Mouse (Mus musculus): ENCODE measurements around the gene Smarca1.

Gene Smarca1

DNA sequence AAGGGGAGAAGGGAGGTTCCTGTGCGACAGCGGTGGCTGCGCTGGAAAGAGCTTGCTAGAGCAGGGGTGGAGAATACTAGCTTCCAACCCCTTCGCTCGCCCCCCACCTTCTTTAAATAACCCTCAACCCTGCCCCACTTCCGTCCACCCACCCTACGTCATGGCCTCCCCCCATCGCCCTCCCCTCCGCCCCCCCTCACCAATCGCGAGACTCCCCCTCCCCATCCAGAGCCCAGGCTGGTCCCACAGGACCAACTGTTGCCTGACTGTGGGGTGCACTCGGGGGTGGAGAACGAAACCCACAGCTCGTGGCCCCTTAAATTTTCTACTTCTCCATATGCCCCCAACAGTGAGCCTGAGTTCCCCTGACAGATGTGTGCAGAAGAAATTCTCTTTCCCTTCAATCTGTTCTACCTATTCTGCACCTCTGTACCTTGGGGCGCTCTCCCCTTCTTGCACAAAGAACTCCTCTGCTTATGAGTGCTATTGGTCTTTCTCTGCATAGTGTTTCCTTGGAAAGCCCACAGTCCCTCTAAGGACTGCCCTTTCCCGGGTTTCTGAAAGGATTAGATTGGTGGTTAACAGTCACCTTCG lies at the start of gene Smarca1:
Gene Smarca1, minus strand, starts transcription at position 544 of the 594 bp plus-strand sequence.
- DNase-seq (ENCODE audit: low spot score): no peak

DNA sequence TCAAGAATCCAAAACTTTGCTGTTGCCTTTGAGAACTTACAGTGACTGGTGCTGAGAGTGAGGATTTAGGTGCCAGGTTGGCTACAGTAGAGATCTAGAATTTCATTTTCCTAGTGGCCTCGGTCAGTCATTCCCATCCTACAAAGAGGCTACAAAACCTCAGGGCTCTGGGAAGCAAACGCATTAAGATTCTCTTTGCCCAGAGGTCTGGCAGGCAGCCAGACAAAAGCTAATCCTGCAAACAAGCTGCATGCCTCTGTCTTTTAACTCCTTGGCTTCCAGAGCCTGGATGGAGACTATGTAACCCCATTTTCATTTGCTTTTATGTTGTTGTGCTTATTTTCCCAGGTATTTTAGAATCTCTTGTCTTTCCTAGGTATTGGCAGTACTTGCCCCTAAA lies 45.0 kb upstream of the Smarca1 start:
- DNase-seq (ENCODE audit: low spot score): peak; percentile 3

DNA sequence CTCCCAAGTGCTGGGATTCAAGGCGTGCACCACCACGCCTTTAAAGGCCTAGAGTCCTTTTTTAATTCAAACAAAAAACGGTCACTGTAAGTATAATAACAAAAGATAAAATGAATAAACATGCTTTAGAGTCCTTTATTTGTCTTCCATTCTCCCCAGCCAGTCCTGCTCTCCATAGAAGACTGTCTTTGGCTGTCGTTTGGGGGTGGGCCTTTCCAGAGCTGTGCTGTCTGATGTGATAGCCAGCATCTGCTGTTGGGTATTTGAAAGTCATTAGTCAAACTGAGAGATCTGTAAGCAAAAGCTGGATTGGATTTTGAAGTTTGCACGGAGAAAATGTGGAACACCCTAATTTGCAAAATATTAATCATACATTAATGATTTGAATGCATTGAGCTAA lies 44.1 kb upstream of the Smarca1 start:
- DNase-seq (ENCODE audit: low spot score): no peak

DNA sequence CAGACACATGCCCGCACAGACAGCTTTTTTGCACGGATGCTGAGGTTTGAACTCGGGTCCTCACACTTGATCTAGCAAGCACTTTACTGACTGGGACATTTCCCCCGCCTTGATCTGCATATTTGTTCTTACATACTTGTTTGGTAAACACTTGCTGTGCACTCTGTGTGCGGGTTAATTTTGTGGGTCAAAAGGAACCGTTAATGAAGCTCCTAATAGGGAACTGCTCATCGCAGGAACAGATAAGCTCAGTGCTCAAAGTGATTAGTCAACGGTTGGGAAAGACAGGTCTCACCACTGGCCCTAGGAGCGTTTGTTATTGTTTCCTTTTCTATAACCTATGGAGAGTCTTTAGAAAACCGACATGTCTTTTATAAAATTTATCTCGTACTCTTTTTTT lies 41.6 kb upstream of the Smarca1 start:
- no peak for DNase-seq (ENCODE audit: low spot score)

DNA sequence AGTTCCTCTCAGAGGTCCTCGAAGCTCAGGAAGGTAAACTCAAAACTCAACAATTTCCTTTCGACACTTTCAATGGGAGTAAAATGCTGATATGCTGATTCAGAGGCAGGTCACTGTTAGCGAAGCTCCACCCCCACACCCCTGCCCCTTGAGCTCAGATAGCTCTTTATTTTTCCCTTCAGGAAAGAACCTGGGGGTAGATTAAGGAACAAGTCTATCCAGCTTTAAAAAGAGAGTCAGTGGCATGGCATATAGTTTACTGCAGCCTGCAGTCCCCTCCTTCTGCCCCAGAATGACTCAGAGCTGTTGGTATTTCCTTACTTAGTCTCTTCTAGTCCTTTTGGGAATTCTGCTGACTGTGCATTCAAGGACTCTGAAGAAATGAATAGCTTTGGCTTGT lies 37.7 kb upstream of the Smarca1 start:
- DNase-seq (ENCODE audit: low spot score): no peak

DNA sequence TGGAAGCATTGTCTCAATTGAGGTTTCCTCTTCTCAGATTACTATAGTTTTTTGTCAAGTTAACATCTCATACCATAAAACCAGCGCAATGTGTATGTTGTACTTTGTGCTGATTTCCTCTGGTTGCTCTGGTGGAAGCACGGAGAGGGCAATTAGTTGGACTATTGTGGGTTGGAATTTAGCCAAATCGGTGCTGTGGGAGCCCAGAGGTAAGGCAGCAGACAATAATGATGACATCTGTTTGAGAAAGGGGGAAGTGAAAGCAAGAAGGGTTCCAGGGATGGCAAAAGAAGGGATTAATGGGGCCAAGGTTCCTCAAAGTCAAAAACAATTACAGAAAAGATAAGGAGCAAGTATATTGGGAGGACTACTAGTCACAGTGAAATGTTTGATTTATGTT lies 35.2 kb upstream of the Smarca1 start:
- no peak for DNase-seq (ENCODE audit: low spot score)

DNA sequence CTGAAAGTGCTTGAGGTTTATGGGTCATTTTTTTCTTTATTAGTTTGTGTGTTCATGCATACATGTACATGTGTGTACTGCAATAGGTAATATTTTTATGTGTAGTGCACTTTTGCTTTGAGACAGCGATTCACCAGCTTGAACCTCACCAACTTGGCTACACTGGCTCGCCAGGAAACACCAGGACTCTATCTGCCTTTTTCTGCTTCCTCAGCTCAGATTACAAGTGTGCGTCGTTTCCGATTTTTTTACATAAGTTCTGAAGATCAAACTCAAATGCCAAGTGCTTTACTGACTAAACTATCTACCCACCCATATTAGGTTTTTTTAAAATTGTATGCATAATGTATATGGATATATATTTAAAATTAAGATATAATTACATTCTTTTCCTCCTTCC lies 27.8 kb upstream of the Smarca1 start:
- DNase-seq (ENCODE audit: low spot score): no peak

DNA sequence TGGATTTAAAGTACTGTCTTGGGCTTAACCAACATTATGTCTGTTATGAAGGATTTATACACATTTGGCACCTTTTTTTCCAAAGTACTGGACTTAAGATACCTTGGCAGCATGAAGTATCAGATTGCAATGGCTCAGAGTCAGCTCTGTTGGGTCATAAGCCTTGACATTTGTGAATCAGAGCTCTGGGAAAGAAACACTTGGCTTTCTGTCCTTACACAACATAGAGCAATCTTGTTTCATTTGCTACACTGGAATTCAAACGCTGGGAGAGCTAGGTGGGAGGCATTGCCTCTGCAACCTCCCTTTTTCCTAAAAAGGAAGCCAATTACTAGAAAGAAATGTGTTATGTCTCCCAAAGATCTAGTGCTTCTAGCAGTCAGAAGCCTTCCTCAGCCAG lies 24.1 kb upstream of the Smarca1 start:
- DNase-seq (ENCODE audit: low spot score): no peak

DNA sequence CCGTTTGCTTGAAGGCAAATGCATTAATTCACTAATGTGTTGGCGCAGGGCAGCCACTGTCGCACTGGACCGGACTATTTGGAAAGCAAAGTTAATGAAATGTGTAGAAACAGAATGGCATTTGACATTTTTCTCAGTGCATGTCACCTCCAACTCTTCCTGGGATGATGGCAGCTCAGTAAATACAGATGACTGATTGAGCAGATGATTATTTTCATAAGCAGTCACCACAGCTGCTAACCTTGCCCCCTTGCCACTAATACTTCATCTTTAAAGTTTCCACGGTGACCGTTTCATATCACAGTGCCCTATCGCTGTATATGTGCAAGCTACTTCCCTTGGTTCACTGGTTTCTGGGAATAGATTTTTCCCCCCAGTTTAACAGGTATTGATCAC lies 20.8 kb upstream of the Smarca1 start:
- DNase-seq (ENCODE audit: low spot score): no peak

DNA sequence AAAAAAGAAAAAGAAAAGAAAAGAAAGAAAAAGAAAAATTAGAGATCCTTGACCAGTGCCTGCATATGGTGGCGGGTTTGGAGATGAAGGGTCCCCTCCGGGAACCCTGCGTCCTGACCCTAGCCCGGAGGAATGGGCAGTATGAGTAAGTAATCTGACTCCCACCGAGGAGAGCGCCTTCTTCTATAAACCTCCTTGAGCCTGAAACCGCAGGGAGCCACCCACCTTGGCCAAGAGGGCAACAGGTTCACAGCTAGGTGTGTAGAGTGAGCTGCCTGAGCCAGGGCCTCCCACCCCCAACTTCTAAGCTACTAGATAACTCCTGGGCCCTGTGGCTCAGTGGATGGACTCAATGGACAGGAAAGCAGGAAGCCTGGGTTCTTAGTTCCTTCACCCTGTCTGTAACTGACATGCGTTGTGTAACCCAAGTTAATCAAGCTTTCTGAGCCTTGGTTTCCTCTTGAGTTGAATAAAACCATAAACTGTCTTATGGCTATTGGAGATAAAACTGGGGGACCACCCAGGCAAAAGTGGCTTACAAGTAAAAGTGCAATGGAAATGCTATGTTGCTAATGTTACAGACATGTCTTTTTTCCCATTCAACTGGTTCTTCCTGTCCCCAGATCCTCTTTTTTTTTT lies 20.2 kb upstream of the Smarca1 start:
- DNase-seq (ENCODE audit: low spot score): no peak

DNA sequence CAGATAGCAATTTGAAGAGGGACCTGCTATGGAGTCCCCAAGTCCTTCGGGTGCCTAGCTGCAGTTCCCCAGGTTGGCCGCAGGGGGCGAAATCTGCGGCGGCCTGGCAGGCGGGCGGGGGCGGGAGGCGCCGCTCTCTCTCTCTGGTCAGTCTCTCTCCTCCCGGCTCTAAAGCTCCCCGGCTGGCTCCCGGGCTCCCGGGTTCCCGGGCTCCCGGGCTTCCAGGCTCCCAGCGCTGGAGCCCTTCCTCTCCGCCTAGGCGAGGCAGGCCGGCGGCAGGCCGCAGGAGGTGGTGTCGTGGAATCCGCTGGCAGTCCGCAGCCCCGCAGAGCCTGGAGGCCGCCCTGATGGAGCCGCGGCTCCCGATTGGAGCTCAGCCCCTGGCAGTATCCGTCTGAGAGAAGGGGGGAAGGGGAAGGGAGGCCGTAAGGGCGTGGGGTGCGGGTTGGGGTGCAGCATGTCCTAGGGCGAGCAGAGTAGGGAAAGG lies 19.6 kb upstream of the Smarca1 start, which contains the start of gene Ocrl:
Gene Ocrl, plus strand, starts transcription at position 82 of the 487 bp plus-strand sequence.
- DNase-seq (ENCODE audit: low spot score): peak; percentile 72

DNA sequence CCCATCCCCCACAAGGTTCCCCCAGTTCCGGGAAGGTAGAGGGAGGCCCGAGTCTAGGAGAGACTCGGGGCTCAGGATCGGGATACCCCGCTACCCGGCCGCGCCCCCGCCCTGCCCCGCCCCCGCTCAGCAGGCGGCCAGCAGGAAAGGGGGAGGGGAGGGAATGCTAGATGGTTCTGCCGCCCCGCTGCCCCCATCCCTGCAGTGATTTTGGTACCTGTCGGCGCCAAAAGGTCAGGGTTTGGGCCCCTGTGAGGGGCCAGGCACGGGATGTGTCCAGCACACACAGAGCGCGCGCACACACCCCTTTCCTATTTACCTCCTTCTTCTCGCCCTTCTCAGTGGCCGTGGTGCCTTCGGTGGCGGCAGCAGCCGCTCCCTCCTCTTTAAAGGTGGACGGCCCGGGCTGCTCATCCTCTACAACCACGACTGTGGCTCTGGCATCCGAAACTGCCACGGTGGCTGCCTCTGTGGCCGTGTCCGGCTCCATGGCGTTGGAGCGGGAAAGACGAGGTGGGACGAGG lies 805 bp downstream of the Smarca1 start:
- peak; percentile 28 for DNase-seq (ENCODE audit: low spot score)

DNA sequence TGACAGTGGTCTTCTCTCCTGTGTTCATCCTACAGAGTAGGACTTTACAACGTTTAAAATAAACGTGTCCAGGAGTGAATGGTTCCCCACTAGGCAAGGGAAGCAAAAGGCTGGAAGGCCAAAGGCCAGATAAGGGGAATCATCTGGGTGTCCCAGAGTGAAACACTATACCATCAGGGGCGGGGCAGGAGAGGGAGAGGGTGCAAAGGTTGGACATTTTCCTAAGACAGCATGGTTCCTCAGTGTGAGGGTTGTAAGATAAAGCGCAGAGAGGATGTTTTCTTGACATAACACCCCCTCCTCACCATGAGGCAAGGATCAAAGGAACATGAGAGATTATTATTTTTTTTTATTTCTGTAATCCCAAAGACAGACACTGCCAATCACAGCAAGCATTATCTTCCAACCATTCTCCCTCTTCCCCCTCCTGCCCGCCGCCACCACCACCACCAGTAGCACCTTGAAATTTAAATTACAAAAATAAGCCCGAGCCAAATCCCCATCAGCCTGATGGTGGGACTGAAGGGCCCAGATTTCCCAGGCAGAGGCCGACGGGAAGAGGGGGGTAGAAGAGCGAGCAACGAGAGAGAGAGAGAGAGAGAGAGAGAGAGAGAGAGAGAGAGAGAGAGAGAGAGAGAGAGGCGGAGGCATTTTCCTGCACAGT lies 1.4 kb downstream of the Smarca1 start:
- no peak for DNase-seq (ENCODE audit: low spot score)

DNA sequence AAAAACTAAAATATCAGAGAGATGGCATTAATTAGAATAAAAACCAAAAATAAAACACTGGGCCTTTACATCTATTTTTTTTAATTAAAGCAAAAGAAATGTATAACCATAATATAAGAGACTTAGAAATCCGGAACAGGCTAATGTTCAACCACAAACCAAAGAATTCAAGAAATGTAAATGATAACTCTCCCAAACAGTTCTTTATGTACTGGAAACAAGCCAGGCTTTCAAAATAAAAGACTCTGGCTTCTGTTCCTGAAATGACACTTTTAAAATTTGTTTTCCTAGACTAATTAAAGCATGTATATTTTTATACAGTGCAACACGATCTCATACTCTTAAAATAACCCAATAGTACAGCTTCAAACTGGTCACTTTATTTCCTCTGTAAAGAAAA lies 5.4 kb downstream of the Smarca1 start:
- no peak for DNase-seq (ENCODE audit: low spot score)

DNA sequence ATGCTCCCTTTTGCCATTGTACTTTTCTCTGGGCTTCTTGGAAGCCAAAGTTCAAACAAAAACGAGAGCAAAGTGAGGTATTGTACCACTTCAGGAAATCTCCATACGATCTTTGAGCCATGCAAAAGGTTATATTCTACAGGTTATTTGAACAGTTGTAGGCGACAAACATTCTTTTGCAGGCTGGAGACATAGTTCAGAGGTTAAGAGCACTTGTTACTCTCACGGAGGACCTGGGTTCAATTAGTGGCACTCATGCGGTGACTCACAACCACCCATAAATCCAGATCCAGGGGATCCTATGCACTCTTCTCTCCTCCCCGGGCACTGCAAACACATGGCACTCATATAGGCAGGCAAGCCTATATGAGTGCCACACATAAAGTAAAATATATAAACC lies 10.0 kb downstream of the Smarca1 start:
- no peak for DNase-seq (ENCODE audit: low spot score)

DNA sequence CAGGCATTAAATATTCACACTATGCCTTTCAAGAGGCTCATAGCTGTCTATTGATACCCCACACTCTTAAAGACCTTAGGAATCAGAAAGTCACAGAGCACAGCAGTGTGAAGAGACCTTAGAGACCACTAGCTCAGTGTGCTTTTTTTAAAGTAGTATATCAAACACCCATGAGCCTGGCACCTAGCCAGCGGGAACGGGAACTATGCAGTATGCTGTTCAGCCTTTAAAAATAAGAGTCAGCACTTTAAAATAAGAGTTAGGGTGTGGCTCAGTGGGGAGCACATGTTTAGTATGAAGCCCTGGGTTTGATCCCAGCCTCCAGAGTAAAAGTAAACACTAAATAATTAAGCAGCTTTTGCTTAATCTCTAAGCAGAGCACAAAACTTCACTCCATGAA lies 12.7 kb downstream of the Smarca1 start:
- no peak for DNase-seq (ENCODE audit: low spot score)

DNA sequence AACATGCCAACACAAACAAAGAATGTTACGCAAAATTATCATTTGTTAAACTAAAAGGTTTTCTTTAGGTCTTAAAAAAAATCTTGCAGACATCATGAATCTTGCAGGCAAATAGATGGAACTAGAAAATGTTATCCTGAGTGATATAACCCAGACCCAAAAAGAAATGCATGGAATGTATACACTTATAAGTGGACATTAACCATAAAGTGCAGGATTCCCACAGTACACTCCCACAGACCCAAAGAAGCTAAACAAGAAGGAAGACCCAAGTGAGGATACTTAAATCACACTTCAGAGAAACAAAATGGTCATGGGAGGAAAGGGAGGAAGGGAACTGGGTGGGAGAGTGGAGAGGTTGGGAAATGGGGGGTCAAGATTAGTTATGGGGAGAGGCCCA lies 34.2 kb downstream of the Smarca1 start:
- no peak for DNase-seq (ENCODE audit: low spot score)

DNA sequence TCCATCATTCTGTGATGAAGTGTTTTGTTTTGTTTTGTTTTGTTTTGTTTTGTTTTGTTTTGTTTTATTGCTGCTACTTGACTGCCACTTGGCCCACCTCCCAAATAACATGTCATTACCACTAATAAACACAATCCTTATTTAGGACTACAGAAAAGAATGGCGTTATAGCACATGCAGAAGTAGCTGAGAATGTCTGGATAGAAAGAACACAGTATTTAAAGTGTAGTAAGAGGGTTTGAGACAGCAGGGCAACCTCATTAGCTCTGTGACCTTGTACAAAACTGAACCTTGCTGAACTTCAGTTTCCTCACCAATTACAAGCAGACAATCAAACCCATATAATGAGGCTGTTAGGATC lies 57.0 kb downstream of the Smarca1 start:
- no peak for DNase-seq (ENCODE audit: low spot score)

DNA sequence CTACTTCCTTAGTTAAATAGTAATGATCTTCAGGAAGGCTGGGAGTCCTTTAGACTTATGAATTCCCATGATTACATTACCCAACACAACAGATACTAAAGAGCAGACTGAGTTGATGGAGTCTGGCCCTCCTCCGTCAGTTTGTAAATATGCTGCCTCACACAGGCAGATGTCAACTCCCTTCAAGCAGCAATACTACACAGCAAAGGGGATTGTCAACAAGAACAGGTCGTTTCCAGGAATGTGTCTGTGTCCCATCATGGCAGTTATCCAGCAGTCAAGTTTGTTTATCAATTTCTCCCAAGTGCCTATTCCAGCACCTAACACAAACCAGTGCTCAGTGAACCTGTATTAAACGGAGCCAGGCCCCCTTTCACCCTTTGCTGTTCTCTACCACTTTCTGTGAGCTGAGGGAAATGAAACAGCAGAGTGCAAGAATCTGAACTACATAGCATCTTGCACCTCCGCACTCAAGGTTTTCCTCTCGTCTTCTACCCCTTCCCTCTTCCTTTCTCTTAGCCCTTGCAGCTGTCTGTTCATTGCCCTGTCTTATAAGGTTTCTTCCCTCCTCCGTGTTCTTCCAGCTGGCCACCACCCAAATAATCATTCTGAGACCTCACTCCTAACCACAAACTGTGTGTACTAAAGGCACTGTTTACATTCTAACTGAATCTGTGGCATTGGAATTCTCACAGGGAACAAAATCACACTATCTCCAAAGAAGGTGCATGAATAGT lies 57.5 kb downstream of the Smarca1 start:
- DNase-seq (ENCODE audit: low spot score): no peak

DNA sequence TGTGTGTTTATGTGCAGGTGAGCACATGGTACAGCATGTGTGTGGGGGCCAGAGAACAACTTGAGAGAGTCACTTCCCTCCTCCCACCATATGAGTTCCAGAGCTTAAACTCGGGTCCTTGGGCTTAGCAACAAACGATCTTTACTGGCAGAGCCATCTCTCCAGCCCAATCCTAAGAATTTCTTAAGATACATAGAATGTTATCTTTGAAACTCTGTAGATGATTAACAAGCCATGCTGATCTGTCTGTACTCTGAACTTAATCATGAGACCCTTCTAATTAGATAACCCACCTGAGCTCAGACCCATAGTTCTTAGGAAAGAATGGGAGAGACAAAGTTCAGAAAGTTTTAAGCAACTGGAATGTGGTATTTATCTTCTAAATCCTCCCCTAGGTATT lies 59.3 kb downstream of the Smarca1 start:
- no peak for DNase-seq (ENCODE audit: low spot score)

DNA sequence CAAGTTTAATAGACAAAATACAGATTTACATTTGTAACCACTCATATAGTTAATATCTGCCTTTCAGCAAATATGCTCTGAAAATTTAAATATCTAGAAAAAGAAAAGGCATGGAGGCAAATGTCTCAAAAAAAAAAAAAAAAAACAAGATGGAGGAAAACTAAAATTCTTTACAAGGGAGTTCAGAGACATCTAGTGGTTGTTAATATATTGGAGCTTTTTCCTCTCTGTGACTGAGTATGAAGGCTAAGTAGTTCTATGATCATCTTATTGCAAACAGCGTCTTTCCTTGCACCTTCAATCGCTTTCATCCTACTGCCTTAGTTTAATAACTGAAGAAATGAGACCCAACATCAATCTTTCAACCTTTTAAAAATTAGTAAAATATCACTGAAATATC lies 72.2 kb downstream of the Smarca1 start:
- peak; percentile 30 for DNase-seq (ENCODE audit: low spot score)

DNA sequence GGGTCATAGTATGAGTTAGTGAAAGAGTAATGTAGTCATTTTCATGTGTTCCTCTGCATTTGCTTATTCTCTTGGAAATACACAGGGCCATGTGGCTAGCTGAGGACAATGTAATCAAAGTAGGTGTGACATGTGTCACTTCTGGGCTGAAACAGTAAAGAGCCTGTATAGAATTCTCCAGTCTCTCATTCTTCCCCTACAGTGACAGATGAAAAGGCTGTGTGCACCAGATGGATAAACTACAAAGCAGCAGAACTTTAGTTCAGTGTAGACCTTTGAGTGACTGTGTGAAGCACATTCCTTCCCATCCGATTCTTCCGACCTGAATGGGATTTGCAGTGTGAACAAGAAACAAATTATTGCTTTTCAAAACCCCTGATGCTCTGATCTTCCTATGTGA lies 84.1 kb downstream of the Smarca1 start:
- no peak for DNase-seq (ENCODE audit: low spot score)

DNA sequence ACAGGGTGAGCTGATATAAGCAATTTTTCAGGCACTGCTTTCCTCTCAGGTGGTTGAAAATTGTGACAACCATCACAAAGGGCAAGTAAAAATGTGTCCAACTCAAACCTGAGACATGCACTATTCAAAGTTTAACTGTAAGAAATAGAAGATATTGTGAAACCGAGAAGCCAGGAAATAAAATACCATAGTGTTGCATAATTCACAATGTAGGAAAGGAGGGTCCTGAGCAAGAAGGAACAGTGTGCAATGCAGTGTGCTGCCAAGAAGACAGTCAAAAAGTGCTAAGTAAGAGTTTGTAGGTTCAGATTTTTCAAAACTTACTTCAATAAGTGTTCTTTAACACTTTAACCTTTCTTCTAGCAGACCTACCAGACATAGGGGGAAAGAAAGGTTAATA lies 128.3 kb downstream of the Smarca1 start:
- no peak for DNase-seq (ENCODE audit: low spot score)

Measured in embryo, embryonic 10.5 days (tissue).